Mouse (Mus musculus): ENCODE measurements at regions not wholly inside any gene's neighbourhood (a gene's known extent, or its start where the extent isn't known, plus 50 kb on each side); places are given as distances from the start of the nearest gene placed in this dataset.

GRCm38 (mm10) chr3:35322899-35323298 lies 431.0 kb upstream of the Atp11b start:
- H3K9me3 ChIP-seq (ENCODE audit: low read length): no peaks in the 10 kb centered on the region
- H3K27me3 ChIP-seq (ENCODE audit: insufficient read depth, low read length): peaks cover 4% of the 10 kb centered on the region; the same call in 1 of the 2 replicates
- 73% methylated on average over 4 of the region's 4 CpGs for WGBS
- H3K4me3 ChIP-seq (ENCODE audit: low read length): no peak overlapping the region
- H3K36me3 ChIP-seq (ENCODE audit: insufficient read depth, low read length): no peaks in the 10 kb centered on the region
- H3K9ac ChIP-seq (replicated peaks; ENCODE audit: low read length): no peak overlapping the region
- peaks cover 15% of the 10 kb centered on the region; the same call in 1 of the 2 replicates for H3K4me1 ChIP-seq (ENCODE audit: insufficient read depth, low read length)
- no peak overlapping the region for H3K27ac ChIP-seq (ENCODE audit: low read length)
- H3K4me2 ChIP-seq (replicated peaks; ENCODE audit: low read depth, low read length): no peak overlapping the region
- no peak for ATAC-seq (ENCODE audit: low FRiP score, low TSS enrichment)

GRCm38 (mm10) chr3:35323450-35324077 lies 430.3 kb upstream of the Atp11b start:
- Histone ChIP-seq H3K4me2 (replicated peaks; ENCODE audit: low read depth, low read length) (0 out of 2 replicates have a peak overlapping the region, but pooled peaks have one; percentile 11), H3K9me3 (ENCODE audit: low read length) (no peaks in the 10 kb centered on the region), H3K27ac (ENCODE audit: low read length) (no peak overlapping the region), H3K4me3 (ENCODE audit: low read length) (no peak overlapping the region), H3K4me1 (ENCODE audit: insufficient read depth, low read length) (peaks cover 11% of the 10 kb centered on the region; the same call in 1 of the 2 replicates), H3K27me3 (ENCODE audit: insufficient read depth, low read length) (peaks cover 4% of the 10 kb centered on the region; the same call in 1 of the 2 replicates), H3K36me3 (ENCODE audit: insufficient read depth, low read length) (no peaks in the 10 kb centered on the region), H3K9ac (replicated peaks; ENCODE audit: low read length) (no peak overlapping the region)
- ATAC-seq (ENCODE audit: low FRiP score, low TSS enrichment): no peak
- 61% methylated on average over 11 of the region's 11 CpGs for WGBS

GRCm38 (mm10) chr3:35324186-35324585 lies 429.7 kb upstream of the Atp11b start:
- no peaks in the 10 kb centered on the region for H3K36me3 ChIP-seq (ENCODE audit: insufficient read depth, low read length)
- H3K4me2 ChIP-seq (replicated peaks; ENCODE audit: low read depth, low read length): 0 out of 2 replicates have a peak overlapping the region, but pooled peaks have one; percentile 11
- peaks cover 4% of the 10 kb centered on the region; the same call in 1 of the 2 replicates for H3K27me3 ChIP-seq (ENCODE audit: insufficient read depth, low read length)
- no peak for ATAC-seq (ENCODE audit: low FRiP score, low TSS enrichment)
- 12% methylated on average over 11 of the region's 11 CpGs for WGBS
- no peak overlapping the region for H3K9ac ChIP-seq (replicated peaks; ENCODE audit: low read length)
- peaks cover 9% of the 10 kb centered on the region; the same call in 1 of the 2 replicates for H3K4me1 ChIP-seq (ENCODE audit: insufficient read depth, low read length)
- H3K4me3 ChIP-seq (ENCODE audit: low read length): no peak overlapping the region
- no peaks in the 10 kb centered on the region for H3K9me3 ChIP-seq (ENCODE audit: low read length)
- H3K27ac ChIP-seq (ENCODE audit: low read length): no peak overlapping the region

- peak overlapping the region; percentile 39 for H3K4me2 ChIP-seq (replicated peaks; ENCODE audit: low read depth, low read length)
Observed at GRCm38 (mm10) chr3:35332534-35333272, 421.2 kb upstream of the Atp11b start.

GRCm38 (mm10) chr3:35334017-35334416 lies 419.9 kb upstream of the Atp11b start:
- 75% methylated on average over 2 of the region's 2 CpGs for WGBS
- ATAC-seq (ENCODE audit: low FRiP score, low TSS enrichment): no peak
- Histone ChIP-seq H3K9me3 (ENCODE audit: low read length) (no peaks in the 10 kb centered on the region), H3K4me3 (ENCODE audit: low read length) (no peak overlapping the region), H3K4me2 (replicated peaks; ENCODE audit: low read depth, low read length) (no peak overlapping the region), H3K27ac (ENCODE audit: low read length) (no peak overlapping the region), H3K4me1 (ENCODE audit: insufficient read depth, low read length) (no peaks in the 10 kb centered on the region), H3K27me3 (ENCODE audit: insufficient read depth, low read length) (no peaks in the 10 kb centered on the region), H3K36me3 (ENCODE audit: insufficient read depth, low read length) (no peaks in the 10 kb centered on the region), H3K9ac (replicated peaks; ENCODE audit: low read length) (no peak overlapping the region)

More at GRCm38 (mm10) chr3:35332534-35333272, 421.2 kb upstream of the Atp11b start:
- Histone ChIP-seq H3K36me3 (ENCODE audit: insufficient read depth, low read length) (no peaks in the 10 kb centered on the region), H3K4me3 (ENCODE audit: low read length) (0 out of 2 replicates have a peak overlapping the region, but pooled peaks have one; percentile 1), H3K4me1 (ENCODE audit: insufficient read depth, low read length) (no peaks in the 10 kb centered on the region), H3K27ac (ENCODE audit: low read length) (no peak overlapping the region), H3K9ac (replicated peaks; ENCODE audit: low read length) (no peak overlapping the region), H3K9me3 (ENCODE audit: low read length) (no peaks in the 10 kb centered on the region), H3K27me3 (ENCODE audit: insufficient read depth, low read length) (no peaks in the 10 kb centered on the region)
- 22% methylated on average over 18 of the region's 18 CpGs for WGBS
- no peak for ATAC-seq (ENCODE audit: low FRiP score, low TSS enrichment)

- no peak for ATAC-seq (ENCODE audit: low FRiP score, low TSS enrichment)
- Histone ChIP-seq H3K27me3 (ENCODE audit: insufficient read depth, low read length) (no peaks in the 10 kb centered on the region), H3K4me3 (ENCODE audit: low read length) (no peak overlapping the region), H3K4me2 (replicated peaks; ENCODE audit: low read depth, low read length) (no peak overlapping the region), H3K36me3 (ENCODE audit: insufficient read depth, low read length) (no peaks in the 10 kb centered on the region), H3K9me3 (ENCODE audit: low read length) (no peaks in the 10 kb centered on the region), H3K9ac (replicated peaks; ENCODE audit: low read length) (no peak overlapping the region), H3K27ac (ENCODE audit: low read length) (no peak overlapping the region), H3K4me1 (ENCODE audit: insufficient read depth, low read length) (no peaks in the 10 kb centered on the region)
- WGBS: 39% methylated on average over 3 of the region's 3 CpGs
Observed at GRCm38 (mm10) chr3:35334546-35334945, 419.4 kb upstream of the Atp11b start.

- 63% methylated on average over 5 of the region's 5 CpGs for WGBS
- H3K27ac ChIP-seq (ENCODE audit: low read length): no peak overlapping the region
- no peaks in the 10 kb centered on the region for H3K9me3 ChIP-seq (ENCODE audit: low read length)
- no peaks in the 10 kb centered on the region for H3K36me3 ChIP-seq (ENCODE audit: insufficient read depth, low read length)
- H3K4me2 ChIP-seq (replicated peaks; ENCODE audit: low read depth, low read length): no peak overlapping the region
- H3K27me3 ChIP-seq (ENCODE audit: insufficient read depth, low read length): no peaks in the 10 kb centered on the region
- H3K4me1 ChIP-seq (ENCODE audit: insufficient read depth, low read length): peaks cover 6% of the 10 kb centered on the region
- H3K4me3 ChIP-seq (ENCODE audit: low read length): no peak overlapping the region
- no peak overlapping the region for H3K9ac ChIP-seq (replicated peaks; ENCODE audit: low read length)
- no peak for ATAC-seq (ENCODE audit: low FRiP score, low TSS enrichment)
Observed at GRCm38 (mm10) chr3:35335837-35336236, 418.1 kb upstream of the Atp11b start.

GRCm38 (mm10) chr3:35340525-35340924 lies 413.4 kb upstream of the Atp11b start:
- Histone ChIP-seq H3K27ac (ENCODE audit: low read length) (no peak overlapping the region), H3K4me3 (ENCODE audit: low read length) (peak overlapping the region; percentile 52), H3K27me3 (ENCODE audit: insufficient read depth, low read length) (no peaks in the 10 kb centered on the region), H3K4me1 (ENCODE audit: insufficient read depth, low read length) (peaks cover 21% of the 10 kb centered on the region), H3K9ac (replicated peaks; ENCODE audit: low read length) (peak overlapping the region; percentile 58), H3K36me3 (ENCODE audit: insufficient read depth, low read length) (no peaks in the 10 kb centered on the region), H3K4me2 (replicated peaks; ENCODE audit: low read depth, low read length) (peak overlapping the region; percentile 78), H3K9me3 (ENCODE audit: low read length) (no peaks in the 10 kb centered on the region)
- ATAC-seq (ENCODE audit: low FRiP score, low TSS enrichment): peak; percentile 26; the same call in 1 of the 2 replicates
- 10% methylated on average over 10 of the region's 10 CpGs for WGBS

GRCm38 (mm10) chr3:35340935-35341800 lies 412.7 kb upstream of the Atp11b start:
- 3% methylated on average over 22 of the region's 22 CpGs for WGBS
- 0 out of 2 replicates have a peak overlapping the region, but pooled peaks have one; percentile 34 for H3K27ac ChIP-seq (ENCODE audit: low read length)

More at GRCm38 (mm10) chr3:35340935-35341800, 412.7 kb upstream of the Atp11b start:
- Histone ChIP-seq H3K27me3 (ENCODE audit: insufficient read depth, low read length) (no peaks in the 10 kb centered on the region), H3K4me3 (ENCODE audit: low read length) (peak overlapping the region; percentile 52), H3K4me2 (replicated peaks; ENCODE audit: low read depth, low read length) (peak overlapping the region; percentile 78), H3K36me3 (ENCODE audit: insufficient read depth, low read length) (no peaks in the 10 kb centered on the region), H3K9me3 (ENCODE audit: low read length) (no peaks in the 10 kb centered on the region), H3K4me1 (ENCODE audit: insufficient read depth, low read length) (peaks cover 21% of the 10 kb centered on the region), H3K9ac (replicated peaks; ENCODE audit: low read length) (peak overlapping the region; percentile 58)
- ATAC-seq (ENCODE audit: low FRiP score, low TSS enrichment): peak; percentile 88
